Comparison of ENCODE assay signal across 10 mouse cellular contexts in the genomic region with DNA sequence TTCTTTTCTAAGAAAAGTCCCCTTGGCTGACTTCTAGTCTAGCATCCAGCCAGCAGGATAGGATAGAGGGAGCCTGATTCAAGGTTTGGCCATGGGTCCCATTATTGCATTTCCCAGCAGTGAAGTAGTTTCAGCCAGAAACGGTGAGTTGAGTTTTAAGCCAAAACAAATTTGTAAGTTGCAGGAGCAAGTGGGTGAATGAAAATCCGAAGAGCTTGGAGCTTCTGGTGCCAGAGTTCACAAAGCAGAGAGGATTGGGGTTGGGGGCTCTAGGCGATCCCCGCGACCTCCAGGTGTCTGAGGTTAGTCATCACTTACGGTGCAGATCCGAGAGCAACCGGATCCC. TPM values are rescaled to one million over a fixed set of nuclear protein-coding genes. Genes with fewer than 3 reads are reported as not detected.
DNase-seq lines count a peak whose midpoint lies in the region; ATAC-seq and TF ChIP-seq lines count a peak whose summit lies in the region.
"Had no signal": no experiment of that assay in that cellular context is flagged by ENCODE, and none has a peak within 500 bp of the region (broad histone marks: within the 10 kb centered on the region; RNA-seq: fewer than 3 reads in every experiment).

No protein-coding gene starts in this region.

- H3K9me3 ChIP-seq in heart, postnatal 0 days (replicated peaks; ENCODE audit: control insufficient read depth, low read length), result 0 out of 2 replicates have a peak, but pooled peaks cover 7% of the 10 kb centered on the region
- peaks cover 2% of the 10 kb centered on the region; the same call in 1 of the 2 replicates for H3K9me3 ChIP-seq in embryonic facial prominence, embryonic 13.5 days
- H3K9me3 ChIP-seq in hindbrain, embryonic 15.5 days, result 0 out of 2 replicates have a peak, but pooled peaks cover 3% of the 10 kb centered on the region
- no peaks in the 10 kb centered on the region for H3K9me3 ChIP-seq in midbrain, postnatal 0 days (ENCODE audit: low read length)

- no peak for ATAC-seq in heart, postnatal 0 days (ENCODE audit: insufficient read depth, low read depth)
- ATAC-seq in embryonic facial prominence, embryonic 13.5 days (ENCODE audit: insufficient number of reproducible peaks, insufficient read depth, low FRiP score, low TSS enrichment, low read depth), result no peak
- no peak for ATAC-seq in hindbrain, embryonic 15.5 days (ENCODE audit: low FRiP score, low read depth)
- no peak for ATAC-seq in midbrain, postnatal 0 days (ENCODE audit: low FRiP score)
- no peak for ATAC-seq in inflammation-experienced regulatory T-cells, adult 6 months

- H3K4me3 ChIP-seq in heart, postnatal 0 days (ENCODE audit: low read depth, low read length), result peak overlapping the region; percentile 46
- peak overlapping the region; percentile 59 for H3K4me3 ChIP-seq in embryonic facial prominence, embryonic 13.5 days
- peak overlapping the region; percentile 39 for H3K4me3 ChIP-seq in hindbrain, embryonic 15.5 days
- peak overlapping the region; percentile 37 for H3K4me3 ChIP-seq in midbrain, postnatal 0 days (ENCODE audit: low read depth, low read length)
- H3K4me3 ChIP-seq: erythroblast, embryonic 14.5 days had no signal

- H3K4me2 ChIP-seq in heart, postnatal 0 days (ENCODE audit: low read depth, low read length), result peak overlapping the region; percentile 91
- peak overlapping the region; percentile 95 for H3K4me2 ChIP-seq in embryonic facial prominence, embryonic 13.5 days
- H3K4me2 ChIP-seq in hindbrain, embryonic 15.5 days, result peak overlapping the region; percentile 69
- peak overlapping the region; percentile 54; the same call in 1 of the 2 replicates for H3K4me2 ChIP-seq in midbrain, postnatal 0 days (ENCODE audit: low read depth, low read length, poor library complexity, severe bottlenecking)

- no peak for DNase-seq in heart, postnatal 0 days (ENCODE audit: low spot score)
- DNase-seq in heart, adult 18-20 months, result no peak
- no peak for DNase-seq in midbrain, postnatal 0 days (ENCODE audit: low spot score)
- no peak for DNase-seq in natural killer cell, adult 2 months (ENCODE audit: low spot score in 2 of 2)
- DNase-seq in cerebellum, postnatal 25 days, result no peak

- H3K9ac ChIP-seq in heart, postnatal 0 days (replicated peaks; ENCODE audit: low read depth, low read length), result no peak overlapping the region
- peak overlapping the region; percentile 71 for H3K9ac ChIP-seq in embryonic facial prominence, embryonic 13.5 days
- no peak overlapping the region for H3K9ac ChIP-seq in hindbrain, embryonic 15.5 days
- no peak overlapping the region for H3K9ac ChIP-seq in midbrain, postnatal 0 days (replicated peaks; ENCODE audit: low read length, poor library complexity, severe bottlenecking)

- no peak for TF ChIP-seq CTCF in heart, postnatal 0 days (IDR thresholded peaks at IDR 0.05; ENCODE audit: low read depth)
- no peak for TF ChIP-seq CTCF in midbrain, postnatal 0 days (IDR thresholded peaks at IDR 0.05)

- no peaks in the 10 kb centered on the region for H3K4me1 ChIP-seq in heart, postnatal 0 days (ENCODE audit: control insufficient read depth, insufficient read depth)
- peaks cover 22% of the 10 kb centered on the region for H3K4me1 ChIP-seq in embryonic facial prominence, embryonic 13.5 days
- H3K4me1 ChIP-seq in hindbrain, embryonic 15.5 days (replicated peaks), result peaks cover 25% of the 10 kb centered on the region
- H3K4me1 ChIP-seq in midbrain, postnatal 0 days (ENCODE audit: insufficient read depth, low read length), result peaks cover 8% of the 10 kb centered on the region

- no peak for TF ChIP-seq EP300 in heart, postnatal 0 days (IDR thresholded peaks at IDR 0.05; ENCODE audit: low read depth)

- no peaks in the 10 kb centered on the region for H3K36me3 ChIP-seq in heart, postnatal 0 days (replicated peaks; ENCODE audit: control insufficient read depth, insufficient read depth, low read length)
- no peaks in the 10 kb centered on the region for H3K36me3 ChIP-seq in embryonic facial prominence, embryonic 13.5 days
- no peaks in the 10 kb centered on the region for H3K36me3 ChIP-seq in hindbrain, embryonic 15.5 days
- H3K36me3 ChIP-seq in midbrain, postnatal 0 days (ENCODE audit: insufficient read depth, low read length), result no peaks in the 10 kb centered on the region

- WGBS in heart, postnatal 0 days, result under 1% methylated on average over 8 of the region's 8 CpGs
- WGBS in embryonic facial prominence, embryonic 13.5 days, result under 1% methylated on average over 8 of the region's 8 CpGs
- WGBS in hindbrain, embryonic 15.5 days, result 1% methylated on average over 8 of the region's 8 CpGs
- 0% methylated on average over 8 of the region's 8 CpGs for WGBS in midbrain, postnatal 0 days

- no peak overlapping the region for H3K27ac ChIP-seq in heart, postnatal 0 days (ENCODE audit: low read depth)
- no peak overlapping the region for H3K27ac ChIP-seq in embryonic facial prominence, embryonic 13.5 days
- no peak overlapping the region for H3K27ac ChIP-seq in hindbrain, embryonic 15.5 days (replicated peaks)
- H3K27ac ChIP-seq in midbrain, postnatal 0 days (ENCODE audit: low read depth, low read length), result no peak overlapping the region

- peaks cover 80% of the 10 kb centered on the region for H3K27me3 ChIP-seq in heart, postnatal 0 days (ENCODE audit: control insufficient read depth, insufficient read depth, low read length)
- peaks cover 73% of the 10 kb centered on the region for H3K27me3 ChIP-seq in embryonic facial prominence, embryonic 13.5 days
- peaks cover 56% of the 10 kb centered on the region for H3K27me3 ChIP-seq in hindbrain, embryonic 15.5 days
- peaks cover 54% of the 10 kb centered on the region for H3K27me3 ChIP-seq in midbrain, postnatal 0 days (ENCODE audit: insufficient read depth, low read length)

RNA-seq across cellular contexts. Expression of a gene that starts 1.1 kb away (rescaled TPM):
- 0.04 TPM in 1 of 2 replicates, not detected in the other for total RNA-seq in heart, postnatal 0 days (2014; rRNA removed; ENCODE audit: low replicate concordance)
- polyA plus RNA-seq in heart, postnatal 0 days (2015; fragmentation: Nextera tagmentation; extraction: Ambion mirVana), result not detected in 2 replicates
- total RNA-seq in heart, adult 18-20 months (2021), result not detected
- 0.63 and 0.76 TPM in 2 replicates for polyA plus RNA-seq in embryonic facial prominence, embryonic 13.5 days (2015; fragmentation: Nextera tagmentation; extraction: Ambion mirVana)
- 9.4 and 11.5 TPM in 2 replicates for polyA plus RNA-seq in hindbrain, embryonic 15.5 days (2015; fragmentation: Nextera tagmentation; extraction: Ambion mirVana)
- 3.9 and 6.3 TPM in 2 replicates for total RNA-seq in midbrain, postnatal 0 days (2014; rRNA removed)
- 3.2 and 3.5 TPM in 2 replicates for polyA plus RNA-seq in midbrain, postnatal 0 days (2015; fragmentation: Nextera tagmentation; extraction: Ambion mirVana)
- polyA plus RNA-seq in inflammation-experienced regulatory T-cells, adult 6 months (2017; shearing (Covaris generic)), result under 1 TPM in 1 of 3 experiments, not detected in 2; 0.11 TPM
- total RNA-seq: MEL had no signal
- polyA plus RNA-seq: erythroblast, embryonic 14.5 days had no signal
